Mouse (Mus musculus) adrenal gland, postnatal 25 days (tissue): ENCODE measurements around the gene H6pd. TPM values are rescaled to one million over a fixed set of nuclear protein-coding genes. Genes with fewer than 3 reads are reported as not detected.

Experiments
- DNase-seq: peaks from one replicate; pipeline ENCODE4 v3.0.0; 2021; ENCODE audit warnings: mixed read lengths
- total RNA-seq: library from RNA; stranded (reverse); gene quantifications from 2 replicates; pipeline ENCODE4 v1.2.3, GENCODE M21; 2021

The H6pd gene
- total RNA-seq, 1 experiment from 2014 or later, result 149 TPM

DNA sequence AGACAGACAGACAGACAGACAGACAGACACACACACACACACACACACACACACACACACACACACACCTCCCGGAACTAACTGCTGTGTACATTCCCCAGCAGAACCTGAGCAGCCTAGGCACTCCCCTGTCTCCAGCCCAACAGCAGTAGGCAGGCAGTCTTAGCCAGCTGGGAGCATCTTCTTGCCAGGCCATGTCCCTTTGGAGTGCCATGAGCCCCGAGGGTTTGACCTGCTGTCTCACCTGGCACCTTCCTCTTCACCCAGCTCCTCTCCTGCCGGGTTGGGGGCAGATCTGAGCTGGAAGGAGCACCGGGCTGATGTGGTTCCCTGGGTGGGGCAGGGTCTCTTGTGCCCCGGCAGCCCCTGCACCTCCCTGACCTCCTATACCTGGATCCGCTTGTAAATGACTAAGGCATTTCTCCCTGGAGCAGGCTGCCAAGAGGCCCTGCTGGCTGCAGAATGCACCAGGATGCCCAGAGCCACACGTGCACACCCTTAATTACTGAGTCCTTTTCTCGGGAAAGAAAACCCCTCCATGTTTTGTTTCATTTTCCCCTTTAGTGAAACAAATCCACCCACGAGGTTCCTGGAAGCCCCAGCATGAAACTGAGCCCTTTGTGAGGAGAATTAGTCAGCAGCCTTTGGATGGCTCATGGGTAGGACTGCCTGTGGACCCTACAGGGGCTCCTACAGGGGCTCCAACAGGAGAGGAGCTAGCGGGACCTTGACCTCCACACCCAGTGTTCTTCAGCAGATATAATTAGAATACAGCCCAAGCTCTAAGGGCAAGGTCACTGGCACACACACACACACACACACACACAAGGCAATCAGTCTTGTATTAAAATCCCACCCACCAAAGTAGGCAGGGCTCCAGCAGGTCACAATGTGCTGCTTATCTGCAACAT lies 65.7 kb downstream of the H6pd start:
- DNase-seq, result no peak

DNA sequence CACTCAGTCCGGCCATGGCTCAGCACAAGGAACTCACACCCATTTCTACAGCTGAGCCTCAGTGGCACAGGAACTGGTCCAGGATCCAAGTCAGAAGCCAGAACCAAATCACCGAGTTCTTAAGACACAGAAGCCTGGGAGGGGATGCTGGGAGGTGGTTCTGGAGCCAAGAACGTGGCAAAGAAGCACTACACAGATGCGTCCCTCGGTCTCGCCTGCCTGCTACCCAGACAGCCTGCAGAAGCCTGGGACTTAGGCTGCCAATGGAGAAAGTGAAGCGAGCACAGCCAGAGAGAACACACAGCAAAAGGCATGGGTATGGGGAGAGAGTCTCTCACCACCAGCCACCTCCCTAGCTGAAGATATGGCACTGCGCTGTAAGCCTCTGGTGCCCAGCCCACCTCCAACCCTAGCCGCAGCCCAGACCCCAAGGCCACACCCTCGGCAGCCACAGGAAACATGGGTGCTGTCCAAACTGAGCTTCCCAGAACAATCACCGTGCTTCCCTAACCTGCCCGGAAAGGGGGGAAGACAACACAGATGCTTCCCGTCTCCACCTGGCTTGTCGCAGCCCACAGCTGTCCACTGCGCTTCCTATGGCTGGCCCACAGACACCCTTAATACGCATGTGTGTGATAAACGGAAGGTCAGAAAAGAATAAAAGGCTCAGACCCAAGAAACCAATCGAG lies 67.6 kb downstream of the H6pd start:
- DNase-seq, result no peak

DNA sequence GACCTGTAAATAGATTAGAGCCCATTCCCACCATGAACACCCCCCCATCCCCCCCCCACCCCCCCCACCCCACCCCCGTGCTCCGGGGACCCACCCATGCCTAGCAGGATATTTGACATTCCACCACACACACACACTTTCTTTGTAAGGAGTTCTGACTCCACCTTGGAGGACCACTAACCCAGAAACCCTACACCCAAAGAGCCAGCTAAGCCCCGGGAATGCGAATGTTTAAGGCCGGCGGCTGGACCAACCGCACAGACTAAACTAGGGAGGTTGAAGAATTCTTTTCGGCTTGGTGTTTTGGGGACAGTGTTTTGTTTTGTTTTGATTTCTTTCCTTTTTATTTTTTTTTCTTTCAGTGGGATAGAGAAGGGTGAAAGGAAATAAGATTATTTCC lies 70.1 kb downstream of the H6pd start:
- DNase-seq, result no peak

DNA sequence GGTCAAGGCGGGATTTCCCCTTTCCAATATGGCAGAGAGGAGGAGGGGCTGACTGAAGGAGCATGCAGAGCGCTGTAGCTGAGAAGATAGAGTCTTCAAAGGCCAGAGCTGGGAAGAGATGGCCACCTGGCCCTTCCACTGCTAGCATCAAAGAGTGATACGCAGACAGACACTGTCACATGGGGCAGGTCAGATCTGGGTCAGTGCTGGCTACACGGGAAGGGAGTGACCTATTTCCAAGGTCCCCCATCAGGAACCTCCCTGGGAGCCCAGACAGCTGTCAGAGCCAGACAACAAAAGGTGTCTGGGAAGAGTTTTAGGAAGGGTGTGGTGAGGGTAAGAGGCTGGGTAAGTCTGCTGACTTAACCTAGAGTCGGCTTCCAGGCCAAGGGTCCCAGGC lies 71.9 kb downstream of the H6pd start:
- DNase-seq, result no peak

GRCm38 (mm10) chr4:149935470-149935869 lies 73.4 kb downstream of the H6pd start:
- no peak for DNase-seq

GRCm38 (mm10) chr4:149933519-149934245 lies 75.1 kb downstream of the H6pd start:
- DNase-seq, result no peak

DNA sequence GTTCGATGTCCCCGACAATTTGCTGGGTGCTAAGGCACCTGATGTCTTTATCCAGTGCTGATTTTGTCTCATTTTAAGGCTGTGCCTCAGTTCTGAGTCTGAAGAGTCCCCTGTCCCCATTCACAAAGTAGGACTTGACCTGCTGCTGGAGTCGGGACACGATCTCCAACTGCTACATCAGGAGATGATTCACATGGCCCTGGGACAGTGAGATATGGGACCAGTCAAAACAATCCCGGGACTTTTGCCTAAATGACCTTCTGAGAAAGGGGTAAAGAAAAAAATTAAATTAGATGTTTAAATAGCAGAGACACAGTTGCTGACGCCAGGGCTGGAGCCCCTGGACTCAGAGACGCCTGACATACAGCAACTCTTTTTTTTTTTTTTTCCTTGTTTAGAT lies 75.8 kb downstream of the H6pd start:
- DNase-seq, result no peak

DNA sequence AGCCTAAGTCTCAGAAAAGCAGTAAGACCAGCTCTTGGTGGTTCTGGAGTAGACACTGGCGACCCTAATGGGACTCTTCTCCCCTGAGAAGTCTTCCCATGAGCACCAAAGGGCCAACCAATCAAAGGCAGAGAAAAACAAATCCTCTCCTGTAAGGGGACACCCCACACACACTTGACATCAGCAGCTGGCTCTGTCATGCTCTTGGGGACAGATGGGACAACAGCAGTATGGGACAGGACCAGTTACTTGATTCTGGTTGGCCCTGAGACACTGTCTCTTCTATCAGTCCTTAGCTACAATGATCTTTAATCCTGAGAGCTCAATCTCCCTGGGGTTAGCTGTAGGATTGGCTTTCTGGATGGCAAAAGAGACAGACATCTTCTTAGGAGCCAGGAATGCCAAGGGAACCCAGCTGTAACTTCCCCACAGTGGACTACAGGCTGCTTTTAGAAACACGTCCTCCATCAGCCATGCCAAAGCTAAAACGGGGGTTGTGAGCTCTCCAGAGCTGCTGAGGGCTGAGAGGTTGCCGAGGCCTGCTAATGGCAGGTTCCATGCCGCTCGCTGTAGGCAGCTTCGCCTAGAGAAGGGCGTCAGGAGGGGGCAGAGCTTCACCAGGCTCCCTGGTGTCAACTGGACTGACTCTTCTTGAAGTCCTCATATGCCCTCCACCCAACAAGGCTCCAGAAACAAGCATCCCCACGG lies 76.6 kb downstream of the H6pd start:
- DNase-seq, result no peak

GRCm38 (mm10) chr4:149930755-149931154 lies 78.1 kb downstream of the H6pd start:
- no peak for DNase-seq

Other genes with a start within 250 kb of the H6pd start
- 27.7 and 32.2 TPM in 2 replicates for gene Slc25a33, start 234.7 kb downstream of the H6pd start, total RNA-seq
- 23.7 and 25.6 TPM in 2 replicates for gene Spsb1, start 54.0 kb downstream of the H6pd start, total RNA-seq
- gene Gpr157, start 78.3 kb upstream of the H6pd start, total RNA-seq, result 1.1 and 1.7 TPM in 2 replicates
- gene Slc2a5, start 110.3 kb upstream of the H6pd start, total RNA-seq, result 2.3 and 3.6 TPM in 2 replicates
- gene Slc2a7, start 139.9 kb upstream of the H6pd start, total RNA-seq, result not detected in 2 replicates
- 1.1 and 1.3 TPM in 2 replicates for gene Car6, start 192.3 kb upstream of the H6pd start, total RNA-seq
- 428 and 430 TPM in 2 replicates for gene Eno1, start 227.7 kb upstream of the H6pd start, total RNA-seq